ENCODE assay signal across 8 mouse cellular contexts in the genomic region with DNA sequence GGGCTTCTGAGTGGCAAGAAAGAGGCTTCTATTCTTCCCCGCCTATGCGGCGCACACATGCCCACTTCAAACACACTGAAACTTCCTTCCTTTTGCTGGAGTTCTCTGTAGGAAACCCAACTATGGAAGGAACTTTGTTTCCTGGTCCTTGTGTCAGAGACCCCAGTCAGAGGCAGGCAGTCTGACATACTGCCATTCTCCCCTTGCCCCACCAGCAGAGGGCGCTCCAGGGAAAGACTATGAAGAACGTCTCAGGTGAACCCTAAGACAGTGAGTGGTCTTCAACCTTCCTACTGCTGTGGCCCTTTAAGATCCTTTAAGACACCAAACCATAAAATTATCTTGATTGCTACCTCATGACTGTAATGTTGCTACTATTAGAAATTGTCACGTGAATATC. TPM values are rescaled to one million over a fixed set of nuclear protein-coding genes. Genes with fewer than 3 reads are reported as not detected.
A peak's percentile ranks its signal among the peaks of the same experiment; 100 is the strongest.
DNase-seq lines count a peak whose midpoint lies in the region; ATAC-seq lines count a peak whose summit lies in the region.

No protein-coding gene starts in this region.

- intact Hi-C loops in left cerebral cortex, postnatal 4 days (cut with DNase I) = no loop called here

- peak; percentile 64 for ATAC-seq in erythroid progenitor cell, adult 5-6 weeks (replicated peaks; ENCODE audit: low FRiP score, poor library complexity, severe bottlenecking)
- ATAC-seq in monocyte, adult 5-6 weeks (replicated peaks; ENCODE audit: insufficient number of reproducible peaks, low FRiP score, low TSS enrichment, poor library complexity, severe bottlenecking) = no peak

- peak; percentile 49 to 65 for DNase-seq in cerebellum, postnatal 14 days
- DNase-seq in cerebellum, adult 11 months = no peak
- peak; percentile 50 for DNase-seq in urinary bladder, adult 2 months (ENCODE audit: low spot score)
- DNase-seq in urinary bladder, postnatal 10 days (ENCODE audit: low spot score) = no peak
- DNase-seq in left cerebral cortex, postnatal 4 days = peak; percentile 58
- peak; percentile 47 for DNase-seq in spleen, adult 12 weeks (ENCODE audit: low spot score)

RNA-seq across cellular contexts. Expression of gene Sars, which starts 21.4 kb away (rescaled TPM):
- polyA plus RNA-seq in urinary bladder, adult 2 months (2012; rRNA removed) = 64.1 and 86.7 TPM in 2 replicates
- total RNA-seq in erythroid progenitor cell, adult 5-6 weeks (2015; ENCODE audit: low replicate concordance) = 27.4 and 30.6 TPM in 2 replicates
- 107 and 211 TPM in 2 replicates for total RNA-seq in erythroid progenitor cell, adult 5-6 weeks (2017; ENCODE audit: low replicate concordance)
- 100 to 1,000 TPM; 194 to 199 TPM for total RNA-seq in left cerebral cortex, postnatal 4 days (2021)
- 120 to 326 TPM (median 130 TPM) in 3 replicates for total RNA-seq in monocyte, adult 5-6 weeks (2017)

RNA-seq across cellular contexts. Expression of gene Celsr2, which starts 51.1 kb away (rescaled TPM):
- polyA plus RNA-seq in urinary bladder, adult 2 months (2012; rRNA removed) = 4.6 and 7.2 TPM in 2 replicates
- 0.84 and 1.1 TPM in 2 replicates for total RNA-seq in erythroid progenitor cell, adult 5-6 weeks (2015; ENCODE audit: low replicate concordance)
- total RNA-seq in erythroid progenitor cell, adult 5-6 weeks (2017; ENCODE audit: low replicate concordance) = 1.0 TPM in 1 of 2 replicates, not detected in the other
- total RNA-seq in left cerebral cortex, postnatal 4 days (2021) = 100 to 1,000 TPM; 136 to 149 TPM
- 0.11 to 1.8 TPM (median 0.19 TPM) in 3 replicates for total RNA-seq in monocyte, adult 5-6 weeks (2017)

Comparison
In these comparisons a context has a peak if more than half of its experiments do, and no peak if none do; other contexts are left out.
1. DNase-seq: peak in cerebellum, postnatal 14 days (2 of 2), urinary bladder, adult 2 months (single experiment), left cerebral cortex, postnatal 4 days (single experiment) and spleen, adult 12 weeks (single experiment); none in cerebellum, adult 11 months (single experiment) and urinary bladder, postnatal 10 days (single experiment).
2. RNA of gene Celsr2, which starts 51.1 kb away (total RNA-seq): 136 to 149 TPM in left cerebral cortex, postnatal 4 days; 0.84 to 1.1 TPM in erythroid progenitor cell, adult 5-6 weeks and 0.11 to 1.8 TPM in monocyte, adult 5-6 weeks; every median in the first group is over 10 times any median in the second.